Mouse (Mus musculus) ES-E14 (cell line): ENCODE results near the gene Wdr70. TPM values are rescaled to one million over a fixed set of nuclear protein-coding genes. Genes with fewer than 3 reads are reported as not detected.
"Not testable (repeated sequence)": the region's sequence is repeated elsewhere in the genome, so short reads cannot be mapped to it uniquely, and the experiment has no call there.

Experiments used
- DNase-seq: peaks from one replicate; pipeline ENCODE4 v3.0.0-alpha.2; 2013; ENCODE audit warnings: low read depth, low spot score
- H3K27ac ChIP-seq: 2 replicates; pipeline ENCODE4 v1.5.1; 2012; ENCODE audit warnings: low read depth, mild to moderate bottlenecking, low read length, moderate library complexity, mixed read lengths; ENCODE audit not compliant: poor library complexity, insufficient read depth, severe bottlenecking
- H3K36me3 ChIP-seq: 2 replicates; pipeline ENCODE4 v1.6.1; 2012; ENCODE audit warnings: mild to moderate bottlenecking, low read length, moderate library complexity, mixed read lengths; ENCODE audit not compliant: control insufficient read depth, poor library complexity, insufficient read depth, severe bottlenecking
- H3K4me1 ChIP-seq, 2 experiments: fragments of 150-350 bp in 1 of 2; sonication (generic) in 1 of 2; 2 replicates each; pipeline ENCODE4 v1.6.1; 2012; ENCODE audit warnings: low read length in 2 of 2, mild to moderate bottlenecking in 1 of 2, mixed read lengths in 1 of 2; ENCODE audit not compliant: control insufficient read depth in 2 of 2, insufficient read depth in 2 of 2, poor library complexity in 1 of 2
- H3K4me3 ChIP-seq, 2 experiments: fragments of 150-350 bp in 1 of 2; sonication (generic) in 1 of 2; 2 replicates each; pipeline ENCODE4 v1.5.1; 2012; ENCODE audit warnings: low read length in 2 of 2, low read depth in 1 of 2, mild to moderate bottlenecking in 1 of 2, mixed read lengths in 1 of 2; ENCODE audit not compliant: insufficient read depth in 1 of 2, poor library complexity in 1 of 2, severe bottlenecking in 1 of 2
- H3K9ac ChIP-seq: 2 replicates; pipeline ENCODE4 v1.6.1; 2012; ENCODE audit warnings: low read depth, mild to moderate bottlenecking, low read length, mixed read lengths; ENCODE audit not compliant: poor library complexity, insufficient read depth, severe bottlenecking
- H3K9me3 ChIP-seq: fragments of 150-350 bp; sonication (generic); 2 replicates; pipeline ENCODE4 v1.6.1; 2012; ENCODE audit warnings: low read depth, mild to moderate bottlenecking, low read length; ENCODE audit not compliant: control insufficient read depth, insufficient read depth
- CHD2 ChIP-seq: IDR thresholded peaks from 2 replicates; pipeline ENCODE4 v1.6.1; 2014; ENCODE audit warnings: mild to moderate bottlenecking, low read depth, low read length, inconsistent platforms
- HCFC1 ChIP-seq: IDR thresholded peaks from 2 replicates; pipeline ENCODE4 v1.6.1; 2012; ENCODE audit warnings: low read length, inconsistent platforms, borderline replicate concordance; ENCODE audit not compliant: insufficient read depth
- MAFK ChIP-seq: IDR thresholded peaks from 2 replicates; pipeline ENCODE4 v1.6.1; 2014; ENCODE audit warnings: mild to moderate bottlenecking, low read depth, low read length, inconsistent platforms; ENCODE audit not compliant: insufficient read depth
- ZC3H11A ChIP-seq: IDR thresholded peaks from 2 replicates; pipeline ENCODE4 v1.6.1; 2012; ENCODE audit warnings: low read depth, mild to moderate bottlenecking, inconsistent platforms, low read length, borderline replicate concordance
- ZNF384 ChIP-seq: IDR thresholded peaks from 2 replicates; pipeline ENCODE4 v1.6.1; 2012; ENCODE audit warnings: low read depth, low read length, inconsistent platforms
- in situ Hi-C, 2 experiments: fragments of 600-800 bp; cut with MboI; formaldehyde crosslinking; loops; one replicate each; pipeline ENCODE4 v1.15.1; 2025; ENCODE audit warnings: low sequenced_read_pairs in 2 of 2, inconsistent platforms in 1 of 2; ENCODE audit not compliant: unreplicated experiment in 2 of 2
- total RNA-seq: library from RNA; depleted of rRNA; stranded (reverse); fragments of 300-350 nt; gene quantifications from 2 replicates; pipeline ENCODE4 v1.2.3, GENCODE M21; 2012

Gene Wdr70
- total RNA-seq, 1 experiment = 45.5 TPM

DNA sequence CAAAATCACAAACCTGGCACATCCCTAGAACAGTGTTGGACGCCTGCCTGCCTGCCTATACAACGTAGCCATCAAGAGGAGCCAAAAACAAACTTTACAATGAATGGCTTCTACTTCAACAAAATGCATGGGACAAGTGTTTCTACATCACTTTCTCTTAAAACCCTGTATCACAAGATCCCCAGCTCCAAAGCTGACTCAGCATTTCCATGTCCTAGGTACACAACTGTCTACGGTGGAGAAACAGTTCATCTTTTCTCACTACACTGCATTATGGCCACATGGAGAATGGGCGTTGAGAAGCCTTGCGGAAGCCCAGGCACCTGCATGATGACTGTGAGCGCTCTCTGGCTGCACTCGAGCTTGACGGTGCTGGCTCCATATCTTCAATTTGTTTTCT lies 16.9 kb downstream of the Wdr70 start:
- no peaks in the 10 kb centered on the region for H3K9me3 ChIP-seq
- no peak overlapping the region for H3K27ac ChIP-seq
- DNase-seq = no peak
- H3K36me3 ChIP-seq = peaks cover 9% of the 10 kb centered on the region
- in situ Hi-C loops = no loop called here
- H3K4me3 ChIP-seq = no peak overlapping the region
- no peak overlapping the region for H3K9ac ChIP-seq
- H3K4me1 ChIP-seq = peaks cover 0 to 3% of the 10 kb centered on the region in 2 experiments; a peak in 2 of 4 replicates
- TF ChIP-seq HCFC1 (no peak), MAFK (peak; percentile 89)

DNA sequence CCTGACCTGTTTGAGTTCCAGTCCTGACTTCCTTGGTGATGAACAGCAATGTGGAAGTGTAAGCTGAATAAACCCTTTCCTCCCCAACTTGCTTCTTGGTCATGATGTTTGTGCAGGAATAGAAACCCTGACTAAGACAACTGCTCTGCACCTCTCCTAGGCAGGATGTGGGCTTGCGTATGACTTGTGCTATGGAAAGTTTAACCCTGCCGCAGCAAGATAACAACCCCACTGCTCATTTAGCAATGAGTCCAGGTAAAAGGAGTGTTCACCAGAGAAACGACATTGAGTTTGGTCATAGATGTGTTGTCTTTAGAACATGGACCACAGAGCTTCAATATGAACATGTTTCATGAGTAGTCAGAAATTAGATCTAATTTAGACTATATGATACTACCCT lies 25.9 kb downstream of the Wdr70 start:
- H3K9me3 ChIP-seq, in situ Hi-C loops, H3K9ac ChIP-seq, H3K4me1 ChIP-seq, H3K27ac ChIP-seq, DNase-seq, H3K36me3 ChIP-seq, H3K4me3 ChIP-seq: not testable (repeated sequence)

DNA sequence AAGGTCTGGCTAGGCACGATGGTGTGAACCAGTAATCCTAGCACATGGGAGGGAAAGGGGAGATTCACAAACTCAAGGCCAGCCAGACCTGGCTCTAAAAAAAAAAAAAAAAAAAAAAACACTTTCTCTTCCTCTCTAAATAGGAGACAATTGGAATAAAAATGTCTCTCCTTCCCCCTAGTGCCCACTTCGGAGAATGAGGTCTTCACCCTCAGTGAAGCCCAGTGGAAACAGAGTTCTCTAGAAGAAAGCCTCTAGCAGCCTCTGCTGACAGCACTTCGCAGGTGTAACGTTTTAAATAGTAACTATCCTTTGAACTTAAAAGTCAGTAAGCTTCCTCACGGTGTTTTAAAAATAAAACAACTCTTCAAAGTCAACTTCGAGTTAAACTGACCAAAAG lies 33.8 kb downstream of the Wdr70 start:
- H3K4me3 ChIP-seq = no peak overlapping the region
- H3K36me3 ChIP-seq = peaks cover 3% of the 10 kb centered on the region; the same call in 1 of the 2 replicates
- no peak overlapping the region for H3K27ac ChIP-seq
- H3K9me3 ChIP-seq = no peaks in the 10 kb centered on the region
- TF ChIP-seq CHD2 (no peak), ZNF384 (no peak), HCFC1 (no peak), ZC3H11A (no peak), MAFK (no peak)
- no peak overlapping the region for H3K9ac ChIP-seq
- DNase-seq = no peak
- in situ Hi-C loops = no loop called here
- H3K4me1 ChIP-seq = no peaks in the 10 kb centered on the region

DNA sequence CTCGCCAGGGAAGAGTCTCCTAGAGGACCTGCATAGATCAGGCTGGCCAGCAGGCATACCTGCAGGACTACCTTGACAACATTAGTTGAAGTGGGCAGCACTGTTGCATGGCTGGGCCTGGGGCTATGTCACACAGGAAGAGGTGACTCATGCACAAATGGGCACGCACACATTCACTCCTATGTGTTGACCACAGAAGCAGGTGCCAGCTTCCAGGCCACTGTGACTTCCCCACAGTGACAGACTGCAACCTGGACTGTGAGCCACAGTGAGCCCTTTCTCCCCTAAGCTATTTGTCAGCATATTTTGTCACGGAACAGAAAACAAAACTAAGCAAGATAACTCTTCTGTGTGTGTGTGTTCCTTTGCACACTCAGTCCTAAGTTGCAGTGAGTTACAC lies 47.8 kb downstream of the Wdr70 start:
- H3K36me3 ChIP-seq = no peaks in the 10 kb centered on the region
- in situ Hi-C loops = no loop called here
- TF ChIP-seq CHD2 (no peak), ZNF384 (no peak), MAFK (no peak), HCFC1 (no peak), ZC3H11A (no peak)
- no peak overlapping the region for H3K27ac ChIP-seq
- H3K4me3 ChIP-seq = no peak overlapping the region
- DNase-seq = no peak
- H3K9me3 ChIP-seq = no peaks in the 10 kb centered on the region
- H3K4me1 ChIP-seq = no peaks in the 10 kb centered on the region
- no peak overlapping the region for H3K9ac ChIP-seq

DNA sequence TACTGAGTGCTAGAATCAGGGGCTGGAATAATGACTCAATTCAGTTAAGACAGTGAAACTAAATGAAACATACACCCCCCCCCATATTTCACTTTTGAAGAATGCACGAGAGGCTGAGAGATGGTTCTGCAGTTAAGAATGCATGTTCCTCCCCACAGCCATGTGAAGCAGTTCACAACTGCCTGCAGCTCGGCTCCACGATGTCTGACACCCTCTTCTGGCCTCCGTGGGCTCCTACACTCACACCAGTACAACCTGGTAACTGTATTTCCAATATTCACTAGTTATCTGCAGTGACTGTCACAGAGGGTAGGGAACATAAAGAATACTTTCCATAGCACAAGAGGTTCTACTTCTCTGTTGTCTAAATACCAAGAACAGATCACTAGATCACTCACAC lies 59.2 kb downstream of the Wdr70 start:
- Histone ChIP-seq H3K36me3 (no peaks in the 10 kb centered on the region), H3K9me3 (no peaks in the 10 kb centered on the region), H3K9ac (no peak overlapping the region), H3K27ac (no peak overlapping the region), H3K4me3 (no peak overlapping the region), H3K4me1 (no peaks in the 10 kb centered on the region)
- in situ Hi-C loops = no loop called here
- TF ChIP-seq CHD2 = no peak
- DNase-seq = no peak
